Mouse (Mus musculus) right cerebral cortex, postnatal 25 days (tissue): ENCODE measurements at regions not wholly inside any gene's neighbourhood (a gene's known extent, or its start where the extent isn't known, plus 50 kb on each side); places are given as distances from the start of the nearest gene placed in this dataset.
A peak's percentile ranks its signal among the peaks of the same experiment; 100 is the strongest.
"Not testable (repeated sequence)": the region's sequence is repeated elsewhere in the genome, so short reads cannot be mapped to it uniquely, and the experiment has no call there.

ENCODE experiments used
- DNase-seq: peaks from one replicate; pipeline ENCODE4 v3.0.0; 2022

DNA sequence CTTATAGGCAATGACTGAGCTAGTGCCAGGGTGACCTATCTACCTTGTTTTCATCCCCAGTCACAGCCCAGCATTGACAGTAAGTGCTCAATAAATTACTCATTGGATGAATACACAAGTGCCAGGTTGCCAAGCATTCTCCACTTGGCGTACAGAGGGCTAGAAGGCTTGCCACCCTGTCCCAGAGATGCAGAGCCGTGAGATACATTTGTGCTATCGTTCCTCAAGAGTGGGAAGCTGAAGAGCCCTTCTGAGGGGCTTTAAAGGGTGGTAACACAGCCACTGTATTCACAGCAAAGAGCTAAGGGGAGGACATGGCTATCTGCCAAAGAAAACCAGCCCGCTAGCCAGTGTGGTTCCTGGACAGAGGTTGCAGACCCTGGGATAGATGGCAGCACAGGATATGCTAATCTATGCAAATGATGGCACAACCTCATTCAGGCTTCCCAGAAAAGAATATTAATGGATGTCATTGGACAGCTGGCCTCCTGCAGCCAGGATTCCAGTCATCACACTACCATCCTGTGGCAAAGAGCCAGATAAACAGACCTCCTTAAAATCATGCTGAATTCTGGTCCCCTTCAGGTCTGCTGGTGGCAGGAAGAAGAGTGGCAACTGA is 214.4 kb downstream of the Trim29 start:
- DNase-seq: no peak

DNA sequence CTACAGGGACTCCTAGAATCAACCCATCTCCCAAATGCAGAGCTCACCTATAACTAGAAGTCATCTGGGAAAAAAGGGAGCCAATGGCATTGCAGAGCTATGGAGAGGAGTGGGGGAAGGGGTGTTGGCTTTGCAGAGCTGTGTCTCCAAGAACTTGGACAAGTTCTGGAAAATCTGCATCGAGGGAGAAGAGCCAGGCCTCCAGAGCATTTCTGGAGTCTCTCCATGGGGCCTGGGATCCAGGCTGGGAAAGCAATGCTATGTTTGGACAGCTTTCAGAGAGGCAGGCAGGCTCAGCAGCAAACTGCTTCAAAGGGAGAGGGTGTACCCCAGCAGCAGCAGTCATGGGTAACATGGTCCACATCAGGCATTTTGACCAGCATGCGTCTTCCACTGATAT is 211.6 kb upstream of the Nectin1 start:
- DNase-seq: peak; percentile 24

DNA sequence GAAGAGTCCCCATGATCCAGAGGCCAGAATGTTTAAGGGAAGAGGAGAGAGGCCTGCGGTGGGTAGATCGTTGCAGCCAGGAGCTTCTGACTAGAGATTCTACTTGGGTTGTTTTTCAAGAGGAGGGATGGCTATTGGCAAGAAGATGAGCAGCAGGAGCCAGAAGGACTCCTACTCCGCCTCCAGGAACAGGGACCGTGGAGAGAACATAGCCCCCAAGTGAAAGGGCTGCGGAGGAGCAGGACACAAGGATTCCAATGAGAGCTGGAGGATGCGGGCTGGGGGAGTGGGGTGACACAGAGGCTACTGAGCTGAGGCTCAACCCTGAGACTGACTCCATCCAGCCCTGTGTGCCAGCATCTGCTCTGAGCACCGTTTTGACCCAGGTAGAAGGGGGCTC is 207.8 kb upstream of the Nectin1 start:
- DNase-seq: peak; percentile 45

DNA sequence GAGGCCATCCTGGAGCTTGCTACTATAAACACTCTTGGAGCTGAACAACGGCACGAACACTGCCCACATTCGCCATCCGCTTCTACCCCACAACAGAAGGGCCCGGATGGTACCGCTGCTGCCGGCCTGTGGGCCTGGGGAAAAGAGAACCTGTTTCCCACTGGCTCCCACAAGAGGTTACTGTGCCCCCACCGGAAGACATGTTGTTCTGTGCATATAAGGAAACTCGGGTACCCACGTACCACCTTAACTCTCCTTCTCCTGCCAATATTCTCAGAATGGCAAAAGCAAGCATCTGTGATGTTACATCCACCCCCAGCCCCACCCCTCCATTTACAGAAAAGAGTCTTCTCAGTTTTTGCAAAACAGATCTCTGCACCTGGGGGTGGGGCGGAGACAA is 206.7 kb upstream of the Nectin1 start:
- DNase-seq: peak; percentile 84

DNA sequence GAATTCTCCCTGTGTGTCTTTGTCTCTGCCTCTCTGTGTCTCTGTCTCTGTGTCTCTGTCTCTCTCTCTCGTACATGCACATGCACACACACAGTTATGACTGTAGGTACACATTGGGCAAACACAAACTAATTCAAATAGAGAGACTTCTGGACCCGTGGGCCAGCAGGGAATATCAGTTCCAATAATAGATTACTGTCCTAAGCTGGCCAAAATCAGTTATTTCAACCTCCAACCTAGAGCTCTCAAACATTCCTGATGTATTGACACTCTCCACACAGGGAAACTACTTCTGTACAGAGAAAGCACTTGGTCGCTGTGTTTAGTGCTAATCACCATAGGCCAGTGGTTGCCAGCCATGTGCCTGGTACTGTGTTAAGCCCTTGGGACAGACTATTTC is 203.7 kb upstream of the Nectin1 start:
- DNase-seq: no peak

DNA sequence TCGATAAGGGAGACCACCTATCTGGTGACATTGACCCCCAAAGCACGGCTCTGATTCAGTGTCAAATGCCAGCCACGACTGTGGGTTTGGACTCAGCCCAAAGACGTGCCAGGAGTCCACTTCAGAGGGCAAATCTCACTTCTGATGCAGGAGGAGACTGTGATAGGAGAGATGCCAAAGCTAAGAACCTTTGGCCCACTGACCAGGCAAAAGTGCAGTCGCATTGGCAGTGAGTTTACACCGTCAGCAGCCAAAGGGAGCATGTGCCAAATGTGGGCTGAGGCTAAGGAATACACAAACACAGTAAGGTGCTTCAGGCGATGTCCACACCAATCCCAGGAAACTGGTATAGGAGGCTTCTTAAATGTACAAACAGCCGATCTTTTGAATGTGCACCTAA is 202.6 kb upstream of the Nectin1 start:
- no peak for DNase-seq

DNA sequence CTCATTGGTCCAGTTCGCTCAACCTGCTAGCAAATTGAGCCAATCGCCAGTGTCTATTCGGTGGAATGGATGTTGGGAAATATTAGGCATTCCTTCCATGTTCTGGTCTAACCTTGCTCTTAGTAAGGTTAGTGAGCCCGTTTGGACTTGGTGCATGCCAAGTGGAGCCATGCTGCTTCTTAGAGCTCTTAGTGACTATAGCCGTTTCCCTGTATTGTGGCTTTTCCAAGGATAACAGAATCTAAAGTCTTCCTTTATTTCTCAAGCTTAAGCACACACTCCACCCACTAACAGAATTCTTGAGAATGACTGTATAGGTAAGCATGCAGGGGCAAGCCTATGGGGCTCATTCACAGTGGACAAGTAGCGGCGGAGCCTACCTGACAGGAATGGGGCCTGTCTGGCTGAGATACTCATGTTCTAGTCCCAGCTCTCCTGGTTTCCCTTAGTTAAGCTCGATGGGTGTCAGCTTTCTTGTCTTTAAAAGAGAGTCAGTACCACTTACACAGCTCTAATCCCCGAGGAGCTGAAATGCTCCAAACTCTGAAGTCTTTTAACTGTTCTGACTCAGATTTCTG is 201.6 kb upstream of the Nectin1 start:
- no peak for DNase-seq

DNA sequence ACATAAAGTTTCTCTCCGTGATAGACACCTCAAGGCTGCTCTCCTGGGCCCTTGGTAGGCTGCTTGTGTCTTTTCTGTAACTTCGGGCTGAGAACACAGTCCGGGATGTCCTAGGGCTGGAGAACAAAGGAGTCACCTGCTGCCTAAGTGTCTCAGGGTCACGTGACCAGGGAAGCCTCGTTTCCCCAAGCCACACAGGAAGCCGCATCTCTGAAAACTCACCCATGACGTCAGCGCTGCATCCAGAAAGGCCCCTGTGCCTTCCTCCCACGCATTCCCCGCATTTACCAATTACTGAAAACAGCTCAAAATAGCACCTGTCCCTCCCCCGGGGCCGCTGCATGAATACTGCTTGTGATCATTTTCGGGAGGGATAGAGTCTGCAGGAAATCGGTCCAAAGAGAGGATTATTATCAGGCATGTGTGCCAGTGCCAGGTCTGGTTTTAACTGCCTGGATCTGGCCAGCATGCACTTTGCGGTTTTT is 198.7 kb upstream of the Nectin1 start:
- peak; percentile 66 for DNase-seq

DNA sequence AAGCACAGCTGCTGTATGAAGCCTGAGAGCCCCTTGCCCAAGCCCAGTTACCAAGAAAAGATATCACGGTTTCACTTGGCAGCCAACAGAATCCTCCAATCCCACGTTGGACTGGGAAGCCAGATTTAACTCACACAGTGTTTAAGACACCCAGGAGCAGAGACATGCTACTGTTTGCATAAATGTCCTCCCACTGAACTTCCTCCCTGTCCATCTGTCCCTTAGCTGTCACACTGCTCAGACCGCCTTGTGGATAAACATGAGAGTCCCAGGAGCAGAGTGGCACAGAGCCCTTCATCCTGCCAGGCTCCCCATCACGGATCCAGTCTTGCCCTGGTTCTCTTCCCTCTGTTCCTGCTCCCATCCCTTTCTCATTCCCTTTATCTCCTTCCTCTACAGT is 194.9 kb upstream of the Nectin1 start:
- DNase-seq: peak; percentile 41

DNA sequence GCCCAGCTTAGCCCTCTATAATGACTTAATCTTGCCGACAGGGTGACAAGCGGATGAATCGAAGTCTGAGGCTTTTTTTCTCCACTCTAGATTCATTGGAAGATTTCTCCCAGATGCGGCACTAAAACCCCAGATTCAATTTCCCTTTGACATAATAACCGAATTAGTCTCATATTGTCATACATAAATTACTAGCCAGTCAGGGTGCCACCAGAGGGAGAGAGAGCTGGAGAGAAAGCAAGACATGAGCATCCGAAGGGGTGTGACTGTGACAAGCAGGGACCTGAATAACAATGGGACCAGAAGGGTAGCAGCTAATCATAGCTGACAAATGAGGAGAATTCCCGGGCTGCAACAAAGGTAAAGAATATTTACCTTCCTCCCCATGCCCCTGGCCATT is 194.5 kb upstream of the Nectin1 start:
- DNase-seq: no peak

DNA sequence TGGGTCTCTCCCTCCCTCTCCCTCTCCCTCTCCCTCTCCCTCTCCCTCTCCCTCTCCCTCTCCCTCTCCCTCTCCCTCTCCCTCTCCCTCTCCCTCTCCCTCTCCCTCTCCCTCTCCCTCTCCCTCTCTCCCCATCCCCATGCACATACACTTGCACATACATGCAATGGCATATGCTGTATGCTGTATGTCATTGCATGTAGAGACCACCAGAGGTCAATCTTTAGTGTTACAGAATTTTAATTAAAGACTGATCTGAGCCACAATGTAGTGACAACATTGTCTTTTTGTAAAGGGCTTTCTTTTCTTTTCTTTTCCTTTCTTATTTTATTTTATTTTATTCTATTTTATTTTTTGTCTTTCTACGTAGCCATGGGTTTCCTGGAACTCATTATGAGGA is 191.0 kb upstream of the Nectin1 start:
- not testable (repeated sequence) for DNase-seq

DNA sequence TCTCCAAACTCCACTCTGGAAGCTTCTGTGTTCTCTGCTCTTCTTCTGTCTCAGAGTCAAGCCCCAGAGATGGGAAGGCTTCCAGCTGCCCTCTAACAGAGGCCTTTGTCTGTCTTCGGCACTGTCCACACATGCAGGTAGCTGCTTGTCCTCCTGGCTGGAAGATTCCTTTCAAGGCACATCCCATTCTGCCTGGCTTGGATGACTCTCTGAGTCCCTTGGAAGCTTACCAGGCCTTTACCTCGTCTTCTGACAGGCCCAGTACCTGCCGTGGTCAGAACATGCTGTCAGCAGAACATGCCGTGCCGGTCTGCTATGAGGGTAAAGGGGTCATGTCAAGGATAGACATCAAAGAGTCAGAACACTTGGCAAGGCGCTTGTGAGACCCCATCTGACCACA is 181.8 kb upstream of the Nectin1 start:
- DNase-seq: no peak

DNA sequence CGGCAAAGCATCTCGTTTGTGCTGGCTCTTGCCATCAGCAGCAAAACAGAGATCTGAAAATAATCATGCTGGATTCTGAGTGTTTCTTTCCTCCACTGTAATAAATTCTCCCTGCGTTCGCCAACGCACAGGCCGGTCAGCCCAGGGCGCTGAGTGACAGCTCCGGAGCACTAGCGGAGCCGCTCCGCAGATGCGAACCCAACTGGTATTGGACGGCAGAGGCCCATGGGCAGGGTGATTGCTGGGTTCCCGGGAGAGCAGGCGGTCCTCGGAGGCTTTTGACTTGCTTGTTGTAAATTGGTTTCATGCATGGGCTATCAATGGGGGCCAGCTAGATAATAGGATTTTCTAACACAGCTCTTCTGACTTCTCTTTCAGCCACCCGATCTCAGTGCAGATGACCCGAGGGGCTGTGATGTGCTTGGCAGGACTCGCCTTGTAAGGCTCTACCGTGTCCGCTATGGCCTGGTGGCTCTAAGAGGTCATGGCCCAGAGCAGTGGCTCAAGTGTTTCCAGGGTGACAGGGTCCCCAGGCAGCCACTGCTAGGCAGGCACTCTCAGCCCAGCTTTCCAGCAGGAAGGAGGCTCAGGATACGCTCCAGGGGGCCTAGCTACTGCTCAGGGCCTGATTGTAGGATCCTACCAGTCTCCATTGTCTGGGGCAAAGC is 179.4 kb upstream of the Nectin1 start:
- DNase-seq: no peak

DNA sequence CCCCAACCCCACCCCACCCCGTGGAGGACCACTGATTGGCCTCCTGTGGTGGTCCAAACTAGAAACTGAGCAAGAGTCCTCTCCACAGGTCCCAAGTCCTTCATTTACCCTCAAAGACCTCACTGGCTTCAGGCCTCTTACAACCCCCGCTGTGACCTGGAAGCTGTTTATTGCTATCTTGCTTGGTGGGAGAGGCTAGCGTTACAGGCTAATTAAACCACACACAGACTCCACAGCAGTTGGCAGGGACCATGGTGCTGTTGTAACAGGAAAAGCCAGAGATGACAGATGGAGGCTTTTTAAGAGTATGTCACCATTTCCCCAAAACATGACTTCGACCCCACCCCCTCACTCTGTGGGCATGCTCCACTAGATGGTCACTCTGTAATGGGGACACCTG is 174.9 kb upstream of the Nectin1 start:
- no peak for DNase-seq

DNA sequence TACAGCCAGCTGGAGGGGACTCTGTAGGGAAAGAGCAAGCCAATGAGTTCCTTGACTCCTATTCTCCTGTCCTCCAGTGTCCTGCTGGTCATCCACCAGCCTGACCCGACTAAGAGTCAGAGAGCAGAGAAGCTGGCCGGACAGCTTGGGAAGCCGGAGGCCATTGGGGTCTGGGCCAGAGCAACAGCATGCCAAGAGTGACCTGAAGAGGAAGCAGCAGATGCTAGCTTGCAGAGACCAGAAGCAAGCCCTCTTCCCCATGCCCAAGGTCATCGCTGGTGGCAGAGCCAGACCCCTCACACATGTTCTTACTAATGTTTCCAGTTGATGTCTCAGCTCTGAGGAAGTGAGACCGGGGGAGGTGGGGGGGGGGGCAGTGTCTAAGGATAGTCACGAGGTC is 172.7 kb upstream of the Nectin1 start:
- no peak for DNase-seq

DNA sequence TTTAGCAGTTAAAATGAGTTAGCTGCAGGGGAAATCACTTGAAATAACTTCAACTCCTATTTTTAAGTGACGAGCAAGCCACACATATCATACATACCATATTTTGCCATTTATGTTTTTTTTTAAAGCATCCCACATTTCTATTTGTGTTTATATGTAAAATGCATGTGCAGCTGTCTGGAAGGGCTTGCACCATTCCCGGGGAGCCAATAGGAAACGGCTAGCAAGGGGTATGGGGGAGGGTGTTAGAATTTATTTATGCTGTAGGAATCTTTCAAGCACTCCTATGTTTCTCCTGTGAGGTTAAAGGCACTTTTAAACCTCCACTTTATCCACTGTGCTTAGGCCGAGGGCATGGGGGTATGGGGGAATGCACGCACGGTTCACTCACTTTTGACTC is 168.1 kb upstream of the Nectin1 start:
- no peak for DNase-seq

DNA sequence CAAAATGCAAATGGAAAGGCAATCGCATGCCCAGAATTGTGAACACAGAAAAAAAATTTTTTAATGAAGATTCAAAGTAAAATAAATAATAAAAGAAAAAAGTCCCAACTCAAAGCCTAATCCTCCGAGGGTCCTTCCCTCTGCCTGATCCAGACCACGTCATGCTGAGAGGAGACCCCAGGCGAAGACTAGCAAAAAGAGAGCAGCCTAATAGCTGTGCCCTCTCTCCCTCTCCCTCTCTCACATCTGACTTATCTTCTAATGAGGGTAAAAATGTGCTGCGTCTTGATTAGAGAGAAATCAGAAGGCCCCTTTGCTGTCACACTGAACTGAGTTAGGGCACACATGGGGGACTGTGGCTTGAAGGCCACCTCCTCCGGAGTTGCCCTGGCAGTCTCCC is 163.1 kb upstream of the Nectin1 start:
- no peak for DNase-seq

DNA sequence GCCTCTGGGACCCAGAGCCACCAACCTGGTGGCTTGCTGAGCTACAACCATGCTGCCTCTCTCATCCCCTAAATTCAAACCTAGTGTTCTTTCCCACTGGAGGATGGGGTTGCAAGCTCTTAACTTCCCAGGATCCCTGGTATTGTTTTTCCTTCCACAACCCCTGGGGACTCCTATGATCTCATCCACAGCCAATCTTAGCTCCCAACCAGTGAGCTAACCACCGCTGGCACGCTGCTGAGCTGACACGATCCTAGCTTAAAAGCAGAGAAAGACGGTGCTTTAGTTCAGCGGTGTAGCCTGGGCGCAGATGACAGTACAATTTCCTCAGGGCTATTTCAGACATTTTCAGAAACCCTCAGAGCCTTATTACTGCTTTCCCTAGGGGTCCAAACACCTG is 158.2 kb upstream of the Nectin1 start:
- DNase-seq: no peak

DNA sequence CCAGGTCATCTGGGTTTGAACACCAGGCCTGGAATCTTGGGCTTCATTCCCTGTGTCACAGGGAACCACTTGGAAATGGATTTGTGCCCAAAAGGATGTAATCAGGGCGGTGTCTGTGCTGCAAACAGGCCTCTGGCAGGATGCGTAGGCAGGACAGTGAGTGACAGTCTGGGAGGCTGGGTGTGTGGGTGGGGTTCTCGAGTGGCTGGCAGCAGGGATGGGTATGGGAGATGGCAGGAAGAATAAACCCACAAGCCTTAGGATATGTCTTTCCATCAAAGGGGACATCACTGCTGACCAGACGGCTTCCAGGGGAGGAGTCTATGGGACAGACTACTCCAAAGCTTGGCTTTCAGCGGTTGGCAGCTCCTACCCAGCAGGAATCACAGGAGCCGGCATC is 150.5 kb upstream of the Nectin1 start:
- DNase-seq: peak; percentile 74

DNA sequence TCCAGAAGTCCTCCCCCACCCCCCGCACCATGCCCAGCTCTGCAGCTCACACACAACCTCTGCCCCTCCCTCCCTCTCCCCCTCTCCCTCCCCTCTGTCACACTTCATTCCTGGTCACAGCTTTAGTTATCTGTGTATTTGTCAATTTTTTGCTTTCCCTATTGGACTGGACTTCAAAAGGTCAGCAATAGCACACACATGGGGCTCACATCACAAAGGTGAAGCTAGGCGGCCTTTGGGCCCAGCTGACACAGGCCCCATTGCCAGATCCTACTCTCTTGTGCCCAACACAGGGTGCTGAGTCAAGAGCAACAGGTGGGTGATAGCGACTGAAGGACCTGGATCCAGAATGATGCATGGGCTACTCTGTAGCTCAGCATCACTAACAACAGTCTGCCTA is 149.0 kb upstream of the Nectin1 start:
- DNase-seq: no peak

DNA sequence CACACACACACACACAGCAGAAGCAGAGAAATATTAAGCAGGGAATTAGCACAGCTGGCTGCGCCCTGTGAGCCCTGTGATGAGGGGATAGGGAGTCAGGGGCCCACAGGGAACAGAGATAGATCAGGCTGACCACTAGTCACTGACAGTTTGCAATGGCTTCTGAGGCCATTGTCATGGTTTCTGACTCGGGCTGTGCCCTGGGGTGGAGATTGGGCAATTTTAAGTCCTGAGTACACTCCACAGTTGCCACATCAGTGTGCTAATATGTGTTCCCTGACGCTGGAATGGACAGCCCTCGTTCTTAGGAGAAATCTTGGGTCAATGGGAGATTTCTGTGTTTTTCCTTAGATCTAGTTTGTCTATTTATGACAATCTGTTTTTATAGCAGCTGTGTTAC is 148.3 kb upstream of the Nectin1 start:
- no peak for DNase-seq

DNA sequence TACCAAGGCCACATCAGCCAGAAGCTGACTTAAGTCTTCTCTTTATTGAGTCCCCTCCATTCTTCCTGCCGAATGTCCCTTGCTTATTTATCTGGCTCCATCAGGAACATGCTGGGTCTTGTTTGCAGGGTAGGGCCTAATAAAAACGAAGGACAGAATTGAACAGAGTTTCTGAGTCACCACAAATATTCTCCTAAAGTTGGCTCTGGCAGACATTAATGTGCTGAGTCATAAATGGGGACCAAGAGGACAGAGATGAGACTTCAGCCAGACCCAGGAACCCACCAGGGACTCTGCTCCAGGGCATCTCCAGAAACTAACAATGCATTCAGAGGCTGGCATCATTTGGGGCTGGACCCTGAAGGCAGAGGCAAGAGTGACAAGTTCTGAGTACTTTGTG is 143.4 kb upstream of the Nectin1 start:
- no peak for DNase-seq

DNA sequence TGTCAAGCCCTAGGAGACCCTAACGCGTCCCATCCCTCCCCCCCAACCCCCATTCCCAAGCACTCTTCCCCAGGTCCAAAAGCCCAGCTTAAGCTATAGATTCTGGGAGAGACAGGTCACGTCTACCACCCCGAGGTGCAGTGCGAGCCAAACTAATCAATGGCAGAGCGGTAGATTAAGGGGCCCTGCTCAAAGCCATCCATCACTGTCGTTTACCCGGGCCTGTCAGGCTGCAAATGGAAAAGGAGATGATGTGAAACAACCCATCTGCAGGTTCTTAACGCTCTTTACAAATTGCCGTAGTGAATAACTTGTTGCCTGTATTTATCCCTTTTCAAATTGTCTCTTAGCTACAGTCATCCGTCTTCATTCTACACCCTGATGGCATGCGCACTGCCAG is 126.2 kb upstream of the Nectin1 start:
- DNase-seq: no peak

DNA sequence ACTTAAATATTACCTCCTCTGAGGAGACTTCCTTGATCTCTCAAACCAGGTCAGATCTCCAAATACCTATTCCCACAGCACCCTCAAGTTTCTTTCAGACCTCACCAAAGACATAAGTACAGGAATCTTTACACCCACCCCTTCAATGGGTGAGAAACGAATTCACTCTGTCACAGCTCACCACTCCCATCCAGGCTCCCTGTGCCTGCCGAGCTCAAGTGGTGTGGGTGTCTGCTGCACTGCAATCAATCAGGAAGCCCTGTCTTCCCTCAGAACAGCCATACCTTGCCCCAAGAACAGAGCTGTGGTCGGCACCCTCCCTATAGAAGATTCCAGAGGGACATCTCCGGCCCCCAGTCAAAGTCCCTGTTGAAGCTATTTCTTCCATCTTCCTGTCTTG is 116.2 kb upstream of the Nectin1 start:
- no peak for DNase-seq

DNA sequence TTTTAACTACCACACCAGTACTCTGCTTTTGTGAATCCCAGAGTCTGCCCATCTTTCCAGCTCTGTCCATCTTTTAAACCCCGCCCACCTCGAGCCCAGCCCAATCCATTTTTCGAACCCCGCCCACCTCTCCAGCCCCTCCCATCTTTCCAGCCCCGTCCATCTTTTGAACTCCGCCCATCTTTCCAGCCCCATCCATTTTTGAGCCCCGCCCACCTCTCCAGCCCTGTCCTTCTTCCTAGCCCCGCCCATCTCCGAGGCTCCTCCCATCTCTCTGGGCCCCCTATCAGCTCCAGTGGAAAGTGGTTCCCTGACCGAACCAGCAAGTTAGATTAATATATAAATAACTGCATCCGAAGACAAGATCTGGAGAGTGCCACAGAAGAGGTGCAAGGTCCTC is 115.0 kb upstream of the Nectin1 start:
- DNase-seq: no peak
